Mouse (Mus musculus) ES-E14 (cell line): Measurements from ENCODE around the gene Stxbp3.

Source experiments
- CHD2 ChIP-seq: IDR thresholded peaks from 2 replicates; pipeline ENCODE4 v1.6.1; 2014; ENCODE audit warnings: mild to moderate bottlenecking, low read depth, low read length, inconsistent platforms
- HCFC1 ChIP-seq: IDR thresholded peaks from 2 replicates; pipeline ENCODE4 v1.6.1; 2012; ENCODE audit warnings: low read length, inconsistent platforms, borderline replicate concordance; ENCODE audit not compliant: insufficient read depth
- MAFK ChIP-seq: IDR thresholded peaks from 2 replicates; pipeline ENCODE4 v1.6.1; 2014; ENCODE audit warnings: mild to moderate bottlenecking, low read depth, low read length, inconsistent platforms; ENCODE audit not compliant: insufficient read depth
- ZC3H11A ChIP-seq: IDR thresholded peaks from 2 replicates; pipeline ENCODE4 v1.6.1; 2012; ENCODE audit warnings: low read depth, mild to moderate bottlenecking, inconsistent platforms, low read length, borderline replicate concordance
- ZNF384 ChIP-seq: IDR thresholded peaks from 2 replicates; pipeline ENCODE4 v1.6.1; 2012; ENCODE audit warnings: low read depth, low read length, inconsistent platforms

DNA sequence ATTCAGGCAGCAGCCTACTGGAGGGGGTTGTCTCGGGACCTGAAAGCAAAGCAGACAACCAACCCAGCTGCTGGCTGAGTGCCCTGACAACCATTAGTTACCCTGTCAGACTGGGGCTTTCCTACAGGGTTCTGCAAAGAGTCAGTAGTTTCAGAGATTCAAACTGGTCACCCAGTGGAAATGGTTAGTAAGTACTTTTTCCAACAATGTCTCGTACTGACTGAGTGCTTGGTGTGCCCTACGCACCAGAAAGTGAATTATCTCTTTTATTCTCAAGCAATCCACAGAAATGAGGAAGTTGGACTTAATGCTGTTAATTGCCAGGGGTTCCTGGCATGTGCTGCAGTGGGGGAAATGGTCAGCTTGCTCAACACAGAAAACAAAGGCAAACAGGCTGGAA, 10.2 kb upstream of the Stxbp3 start:
- TF ChIP-seq MAFK = no peak
- no peak for TF ChIP-seq CHD2
- no peak for TF ChIP-seq ZC3H11A
- TF ChIP-seq HCFC1 = no peak
- no peak for TF ChIP-seq ZNF384
